Mouse (Mus musculus): Measurements from ENCODE around the gene Cwf19l1. TPM values are rescaled to one million over a fixed set of nuclear protein-coding genes. Genes with fewer than 3 reads are reported as not detected.

Cwf19l1 gene
- 1 to 10 TPM; 8.3 to 8.9 TPM for total RNA-seq (2021)

GRCm38 (mm10) chr19:44135072-44135959, at the start of gene Cwf19l1:
Gene Cwf19l1 (minus strand): TSS chr19:44135876.
- intact Hi-C loops (cut with DNase I) = loop anchor here (2.0 kb wide), 1 partner anchor 29 kb away; the partner anchor contains the start of gene Chuk
- DNase-seq = peak; percentile 85 to 89

- no peak for DNase-seq
- intact Hi-C loops (cut with DNase I) = no loop called here
Measured at GRCm38 (mm10) chr19:44183968-44184367, 48.3 kb upstream of the Cwf19l1 start.

- intact Hi-C loops (cut with DNase I) = no loop called here
- DNase-seq = no peak
Measured at GRCm38 (mm10) chr19:44180502-44180901, 44.8 kb upstream of the Cwf19l1 start.

GRCm38 (mm10) chr19:44176741-44177140, 41.1 kb upstream of the Cwf19l1 start:
- no peak for DNase-seq
- intact Hi-C loops (cut with DNase I) = no loop called here

GRCm38 (mm10) chr19:44174835-44175234, 39.2 kb upstream of the Cwf19l1 start:
- no peak for DNase-seq
- intact Hi-C loops (cut with DNase I) = no loop called here

- no peak for DNase-seq
- intact Hi-C loops (cut with DNase I) = loop anchor here (10.0 kb wide), 1 partner anchor 133 kb away; the partner anchor contains the start of gene Scd2
Measured at GRCm38 (mm10) chr19:44161515-44161914, 25.8 kb upstream of the Cwf19l1 start.

- intact Hi-C loops (cut with DNase I) = no loop called here
- DNase-seq = no peak
Measured at GRCm38 (mm10) chr19:44159386-44159785, 23.7 kb upstream of the Cwf19l1 start.

GRCm38 (mm10) chr19:44157005-44157404, 21.3 kb upstream of the Cwf19l1 start:
- no peak for DNase-seq
- intact Hi-C loops (cut with DNase I) = no loop called here

- DNase-seq = no peak
- intact Hi-C loops (cut with DNase I) = no loop called here
Measured at GRCm38 (mm10) chr19:44153781-44154180, 18.1 kb upstream of the Cwf19l1 start.

- intact Hi-C loops (cut with DNase I) = no loop called here
- DNase-seq = no peak
Measured at GRCm38 (mm10) chr19:44148991-44149390, 13.3 kb upstream of the Cwf19l1 start.

- intact Hi-C loops (cut with DNase I) = no loop called here
Measured at GRCm38 (mm10) chr19:44148345-44148744, 12.7 kb upstream of the Cwf19l1 start.

GRCm38 (mm10) chr19:44146951-44147350, 11.3 kb upstream of the Cwf19l1 start:
- intact Hi-C loops (cut with DNase I) = no loop called here
- DNase-seq = no peak

More at GRCm38 (mm10) chr19:44148345-44148744, 12.7 kb upstream of the Cwf19l1 start:
- no peak for DNase-seq

GRCm38 (mm10) chr19:44146568-44146879, 10.8 kb upstream of the Cwf19l1 start:
- intact Hi-C loops (cut with DNase I) = no loop called here
- DNase-seq = no peak

- peak; percentile 90 to 91 for DNase-seq
- intact Hi-C loops (cut with DNase I) = no loop called here
Measured at GRCm38 (mm10) chr19:44145702-44146567, 10.3 kb upstream of the Cwf19l1 start, which contains the start of gene Bloc1s2. Gene Bloc1s2 (minus strand): TSS chr19:44146446.

GRCm38 (mm10) chr19:44144366-44144765, 8.7 kb upstream of the Cwf19l1 start:
- intact Hi-C loops (cut with DNase I) = no loop called here
- no peak for DNase-seq

GRCm38 (mm10) chr19:44135960-44136485, 347 bp upstream of the Cwf19l1 start:
- intact Hi-C loops (cut with DNase I) = loop anchor here (2.0 kb wide), 1 partner anchor 29 kb away; the partner anchor contains the start of gene Chuk
- peak in 1 of 2 experiments; percentile 14 for DNase-seq

- DNase-seq = no peak
- intact Hi-C loops (cut with DNase I) = no loop called here
Measured at GRCm38 (mm10) chr19:44132917-44133316, 2.8 kb downstream of the Cwf19l1 start.

- intact Hi-C loops (cut with DNase I) = no loop called here
- DNase-seq = no peak
Measured at GRCm38 (mm10) chr19:44128560-44128959, 7.1 kb downstream of the Cwf19l1 start.

- intact Hi-C loops (cut with DNase I) = no loop called here
- DNase-seq = no peak
Measured at GRCm38 (mm10) chr19:44127729-44128497, 7.8 kb downstream of the Cwf19l1 start.

GRCm38 (mm10) chr19:44121137-44121536, 14.5 kb downstream of the Cwf19l1 start:
- DNase-seq = no peak
- intact Hi-C loops (cut with DNase I) = no loop called here

Data from heart, postnatal 36 days (tissue).